Mouse (Mus musculus): ENCODE data around the gene Gm10320. TPM values are rescaled to one million over a fixed set of nuclear protein-coding genes. Genes with fewer than 3 reads are reported as not detected.

Gm10320 gene
- polyA plus RNA-seq (2014; fragmentation: Illumina TruSeq; extraction: RNeasy Lipid Tissue Mini Kit (QIAGEN cat#74804)) = 2.0 TPM

DNA sequence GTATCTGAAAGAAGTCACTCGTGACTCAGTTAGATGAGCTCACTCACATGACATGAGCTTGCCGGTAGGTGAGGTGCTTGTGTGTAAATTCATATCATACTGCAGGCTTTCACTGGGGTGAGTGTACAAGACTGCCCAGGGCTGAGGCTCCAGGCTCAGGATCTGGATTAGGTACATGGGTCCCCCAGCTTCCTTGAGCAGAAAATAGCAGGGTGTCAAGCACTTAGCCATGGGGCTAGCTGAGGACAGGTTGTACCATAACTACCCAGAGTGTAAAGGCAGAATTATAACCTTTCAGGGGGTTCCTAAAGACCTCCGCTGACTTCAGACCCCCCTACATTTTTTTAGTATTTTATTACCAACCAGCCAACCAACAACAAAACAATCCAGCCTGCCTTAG, at the start of gene Gm10320:
TSS of gene Gm10320 (minus strand) at position 93 of the 400 bp plus-strand sequence.

Other genes with a start within 250 kb of the Gm10320 start
- 28.1 TPM for gene Utp15, start 229.0 kb downstream of the Gm10320 start, polyA plus RNA-seq (2014; fragmentation: Illumina TruSeq; extraction: RNeasy Lipid Tissue Mini Kit (QIAGEN cat#74804))
- gene Ankra2, start 228.9 kb downstream of the Gm10320 start, polyA plus RNA-seq (2014; fragmentation: Illumina TruSeq; extraction: RNeasy Lipid Tissue Mini Kit (QIAGEN cat#74804)) = 34.2 TPM
- not detected for gene Gm21976, start 212.1 kb downstream of the Gm10320 start, polyA plus RNA-seq (2014; fragmentation: Illumina TruSeq; extraction: RNeasy Lipid Tissue Mini Kit (QIAGEN cat#74804))
- 1,169 TPM for gene Btf3, start 175.0 kb downstream of the Gm10320 start, polyA plus RNA-seq (2014; fragmentation: Illumina TruSeq; extraction: RNeasy Lipid Tissue Mini Kit (QIAGEN cat#74804))
- gene Foxd1, start 137.8 kb downstream of the Gm10320 start, polyA plus RNA-seq (2014; fragmentation: Illumina TruSeq; extraction: RNeasy Lipid Tissue Mini Kit (QIAGEN cat#74804)) = not detected
- not detected for gene Tmem174, start 145.4 kb upstream of the Gm10320 start, polyA plus RNA-seq (2014; fragmentation: Illumina TruSeq; extraction: RNeasy Lipid Tissue Mini Kit (QIAGEN cat#74804))
- 0.91 TPM for gene Tmem171, start 202.8 kb upstream of the Gm10320 start, polyA plus RNA-seq (2014; fragmentation: Illumina TruSeq; extraction: RNeasy Lipid Tissue Mini Kit (QIAGEN cat#74804))

All from ovary, adult 10 weeks (tissue).